Mouse (Mus musculus) cortical plate, adult 2 months (tissue): ENCODE measurements around the gene Nat8f3. TPM values are rescaled to one million over a fixed set of nuclear protein-coding genes. Genes with fewer than 3 reads are reported as not detected.
"Not testable (repeated sequence)": the region's sequence is repeated elsewhere in the genome, so short reads cannot be mapped to it uniquely, and the experiment has no call there.

Experiments
- H3K27ac ChIP-seq: fragments of 200-500 bp; 2 replicates; pipeline ENCODE4 v1.5.1; 2012; ENCODE audit warnings: low read length, control low read depth, inconsistent platforms; ENCODE audit not compliant: insufficient read depth
- H3K4me1 ChIP-seq: fragments of 200-500 bp; 2 replicates; pipeline ENCODE4 v1.6.1; 2011; ENCODE audit warnings: low read length; ENCODE audit not compliant: control insufficient read depth, insufficient read depth
- H3K4me3 ChIP-seq: fragments of 200-500 bp; 2 replicates; pipeline ENCODE4 v1.5.1; 2011; ENCODE audit warnings: mild to moderate bottlenecking, low read length, control low read depth; ENCODE audit not compliant: insufficient read depth
- CTCF ChIP-seq: fragments of 200-500 bp; IDR thresholded peaks from 2 replicates; pipeline ENCODE4 v1.5.1; 2011; ENCODE audit warnings: mild to moderate bottlenecking, control low read depth, low read length; ENCODE audit not compliant: insufficient read depth; ENCODE audit errors: extremely low read depth
- POLR2A ChIP-seq: fragments of 200-500 bp; IDR thresholded peaks from 2 replicates; pipeline ENCODE4 v1.6.1; 2011; ENCODE audit warnings: mild to moderate bottlenecking, low read length, control low read depth; ENCODE audit not compliant: insufficient read depth; ENCODE audit errors: extremely low read depth
- polyA plus RNA-seq: library from polyadenylated mRNA; depleted of rRNA; stranded (reverse); fragments of >200 nt; gene quantifications from 2 replicates; pipeline ENCODE4 v1.2.3, GENCODE M21; 2012; rRNA removed

Nat8f3 gene
- polyA plus RNA-seq: 13.7 and 15.4 TPM in 2 replicates

- H3K27ac ChIP-seq, H3K4me3 ChIP-seq, H3K4me1 ChIP-seq: not testable (repeated sequence)
Measured at GRCm38 (mm10) chr6:85765532-85765931, at the start of gene Nat8f3. Gene Nat8f3, minus strand, starts transcription at chr6:85765754.

GRCm38 (mm10) chr6:85813339-85813738 lies 47.8 kb upstream of the Nat8f3 start:
- no peak overlapping the region for H3K4me3 ChIP-seq
- no peak overlapping the region for H3K27ac ChIP-seq
- no peaks in the 10 kb centered on the region for H3K4me1 ChIP-seq
- TF ChIP-seq CTCF (no peak), POLR2A (no peak)

GRCm38 (mm10) chr6:85810942-85811537 lies 45.5 kb upstream of the Nat8f3 start:
- not testable (repeated sequence) for H3K4me1 ChIP-seq, H3K4me3 ChIP-seq, H3K27ac ChIP-seq

- not testable (repeated sequence) for H3K27ac ChIP-seq, H3K4me1 ChIP-seq, H3K4me3 ChIP-seq
Measured at GRCm38 (mm10) chr6:85810514-85810913, 45.0 kb upstream of the Nat8f3 start.

- H3K27ac ChIP-seq, H3K4me3 ChIP-seq, H3K4me1 ChIP-seq: not testable (repeated sequence)
Measured at GRCm38 (mm10) chr6:85809784-85810183, 44.2 kb upstream of the Nat8f3 start.

GRCm38 (mm10) chr6:85803180-85803579 lies 37.6 kb upstream of the Nat8f3 start:
- not testable (repeated sequence) for H3K27ac ChIP-seq, H3K4me1 ChIP-seq, H3K4me3 ChIP-seq

GRCm38 (mm10) chr6:85763127-85764070 lies 2.2 kb downstream of the Nat8f3 start:
- not testable (repeated sequence) for H3K4me1 ChIP-seq, H3K4me3 ChIP-seq, H3K27ac ChIP-seq

- not testable (repeated sequence) for H3K4me3 ChIP-seq, H3K4me1 ChIP-seq, H3K27ac ChIP-seq
Measured at GRCm38 (mm10) chr6:85762678-85763077, 2.9 kb downstream of the Nat8f3 start.

GRCm38 (mm10) chr6:85755705-85756249 lies 9.8 kb downstream of the Nat8f3 start:
- not testable (repeated sequence) for H3K27ac ChIP-seq, H3K4me3 ChIP-seq, H3K4me1 ChIP-seq

- not testable (repeated sequence) for H3K27ac ChIP-seq, H3K4me3 ChIP-seq, H3K4me1 ChIP-seq
Measured at GRCm38 (mm10) chr6:85713105-85713504, 52.4 kb downstream of the Nat8f3 start, which contains the start of gene Nat8f7. Gene Nat8f7, minus strand, starts transcription at chr6:85713205.

- H3K27ac ChIP-seq, H3K4me1 ChIP-seq, H3K4me3 ChIP-seq: not testable (repeated sequence)
Measured at GRCm38 (mm10) chr6:85709607-85710006, 55.9 kb downstream of the Nat8f3 start.

- H3K4me1 ChIP-seq, H3K27ac ChIP-seq, H3K4me3 ChIP-seq: not testable (repeated sequence)
Measured at GRCm38 (mm10) chr6:85709206-85709605, 56.3 kb downstream of the Nat8f3 start.

- not testable (repeated sequence) for H3K4me3 ChIP-seq, H3K4me1 ChIP-seq, H3K27ac ChIP-seq
Measured at GRCm38 (mm10) chr6:85701943-85702342, 63.6 kb downstream of the Nat8f3 start.
